10 mouse cellular contexts compared by ENCODE assay signal in genomic region chr6:108235680-108236123, GRCm38 (mm10). TPM values are rescaled to one million over a fixed set of nuclear protein-coding genes. Genes with fewer than 3 reads are reported as not detected.
DNase-seq lines count a peak whose midpoint lies in the region; ATAC-seq and TF ChIP-seq lines count a peak whose summit lies in the region.
"Had no signal": no experiment of that assay in that cellular context is flagged by ENCODE, and none has a peak within 500 bp of the region (broad histone marks: within the 10 kb centered on the region; RNA-seq: fewer than 3 reads in every experiment).

No protein-coding gene starts in this region.

- H3K27me3 ChIP-seq in midbrain, postnatal 0 days (ENCODE audit: insufficient read depth, low read length), result no peaks in the 10 kb centered on the region
- H3K27me3 ChIP-seq in midbrain, embryonic 13.5 days, result no peaks in the 10 kb centered on the region
- no peaks in the 10 kb centered on the region for H3K27me3 ChIP-seq in kidney, embryonic 15.5 days
- no peaks in the 10 kb centered on the region for H3K27me3 ChIP-seq in stomach, embryonic 16.5 days (ENCODE audit: control insufficient read depth, insufficient read depth, low read length)
- H3K27me3 ChIP-seq: Patski had no signal

- no peaks in the 10 kb centered on the region; the same call in 1 of the 2 replicates for H3K4me1 ChIP-seq in midbrain, postnatal 0 days (ENCODE audit: insufficient read depth, low read length)
- peaks cover 18% of the 10 kb centered on the region for H3K4me1 ChIP-seq in midbrain, embryonic 13.5 days (replicated peaks)
- H3K4me1 ChIP-seq in kidney, embryonic 15.5 days, result peaks cover 65% of the 10 kb centered on the region
- peaks cover 33% of the 10 kb centered on the region for H3K4me1 ChIP-seq in stomach, embryonic 16.5 days (ENCODE audit: control insufficient read depth, insufficient read depth, low read length)

- H3K9ac ChIP-seq in midbrain, postnatal 0 days (replicated peaks; ENCODE audit: low read length, poor library complexity, severe bottlenecking), result no peak overlapping the region
- no peak overlapping the region for H3K9ac ChIP-seq in midbrain, embryonic 13.5 days (replicated peaks)
- no peak overlapping the region for H3K9ac ChIP-seq in kidney, embryonic 15.5 days
- H3K9ac ChIP-seq in stomach, embryonic 16.5 days (ENCODE audit: low read length), result peak overlapping the region; percentile 52; the same call in 1 of the 2 replicates

- no peak for DNase-seq in midbrain, postnatal 0 days (ENCODE audit: low spot score)
- DNase-seq in forelimb bud, embryonic 11.5 days (ENCODE audit: low read depth, low spot score), result peak; percentile 67
- no peak for DNase-seq in cerebellum, adult 9-11 months
- no peak for DNase-seq in MN1 (ENCODE audit: low spot score)
- no peak for DNase-seq in B cell, adult 2 months

- H3K27ac ChIP-seq in midbrain, postnatal 0 days (ENCODE audit: low read depth, low read length), result 0 out of 2 replicates have a peak overlapping the region, but pooled peaks have one; percentile 18
- no peak overlapping the region for H3K27ac ChIP-seq in midbrain, embryonic 13.5 days
- H3K27ac ChIP-seq in kidney, embryonic 15.5 days, result peak overlapping the region; percentile 80
- peak overlapping the region; percentile 68 for H3K27ac ChIP-seq in stomach, embryonic 16.5 days (ENCODE audit: low read length)
- H3K27ac ChIP-seq: macrophage had no signal

- H3K9me3 ChIP-seq in midbrain, postnatal 0 days (ENCODE audit: low read length), result no peaks in the 10 kb centered on the region
- H3K9me3 ChIP-seq in midbrain, embryonic 13.5 days, result no peaks in the 10 kb centered on the region
- H3K9me3 ChIP-seq in kidney, embryonic 15.5 days (replicated peaks), result no peaks in the 10 kb centered on the region
- H3K9me3 ChIP-seq in stomach, embryonic 16.5 days (replicated peaks; ENCODE audit: control insufficient read depth, low read length), result no peaks in the 10 kb centered on the region

- no peak overlapping the region for H3K4me2 ChIP-seq in midbrain, postnatal 0 days (ENCODE audit: low read depth, low read length, poor library complexity, severe bottlenecking)
- no peak overlapping the region for H3K4me2 ChIP-seq in midbrain, embryonic 13.5 days (replicated peaks)
- peak overlapping the region; percentile 29 for H3K4me2 ChIP-seq in kidney, embryonic 15.5 days
- peak overlapping the region; percentile 22; the same call in 1 of the 2 replicates for H3K4me2 ChIP-seq in stomach, embryonic 16.5 days (ENCODE audit: low read depth, low read length)

- TF ChIP-seq CTCF in midbrain, postnatal 0 days (IDR thresholded peaks at IDR 0.05), result no peak

- H3K36me3 ChIP-seq in midbrain, postnatal 0 days (ENCODE audit: insufficient read depth, low read length), result no peaks in the 10 kb centered on the region
- H3K36me3 ChIP-seq in midbrain, embryonic 13.5 days, result no peaks in the 10 kb centered on the region
- H3K36me3 ChIP-seq in kidney, embryonic 15.5 days, result peaks cover 8% of the 10 kb centered on the region; the same call in 1 of the 2 replicates
- no peaks in the 10 kb centered on the region for H3K36me3 ChIP-seq in stomach, embryonic 16.5 days (ENCODE audit: control insufficient read depth, insufficient read depth, low read length)

- ATAC-seq in midbrain, postnatal 0 days (ENCODE audit: low FRiP score), result no peak
- ATAC-seq in midbrain, embryonic 13.5 days, result no peak
- ATAC-seq in kidney, embryonic 15.5 days (replicated peaks; ENCODE audit: low FRiP score), result peak; percentile 73
- ATAC-seq in stomach, embryonic 16.5 days (ENCODE audit: insufficient read depth, low FRiP score), result peak; percentile 42; the same call in 1 of the 2 replicates
- ATAC-seq: Patski had no signal

- H3K4me3 ChIP-seq in midbrain, postnatal 0 days (ENCODE audit: low read depth, low read length), result no peak overlapping the region
- no peak overlapping the region for H3K4me3 ChIP-seq in midbrain, embryonic 13.5 days (replicated peaks)
- H3K4me3 ChIP-seq in kidney, embryonic 15.5 days (replicated peaks), result no peak overlapping the region
- H3K4me3 ChIP-seq in stomach, embryonic 16.5 days (replicated peaks; ENCODE audit: low read length), result no peak overlapping the region

- 62% methylated on average over 13 of the region's 13 CpGs for WGBS in midbrain, postnatal 0 days
- 57% methylated on average over 13 of the region's 13 CpGs for WGBS in midbrain, embryonic 13.5 days
- WGBS in kidney, embryonic 15.5 days, result 12% methylated on average over 13 of the region's 13 CpGs
- 38% methylated on average over 13 of the region's 13 CpGs for WGBS in stomach, embryonic 16.5 days

RNA-seq across cellular contexts. Expression of gene Itpr1, which starts 22.8 kb away (rescaled TPM):
- total RNA-seq in midbrain, postnatal 0 days (2014; rRNA removed), result 16.7 and 23.2 TPM in 2 replicates
- 2.4 and 3.3 TPM in 2 replicates for polyA plus RNA-seq in midbrain, postnatal 0 days (2015; fragmentation: Nextera tagmentation; extraction: Ambion mirVana)
- 2.9 and 4.8 TPM in 2 replicates for polyA plus RNA-seq in midbrain, embryonic 13.5 days (2015; fragmentation: Nextera tagmentation; extraction: Ambion mirVana)
- polyA plus RNA-seq in kidney, embryonic 15.5 days (2015; fragmentation: Nextera tagmentation; extraction: Ambion mirVana), result 18.6 and 19.4 TPM in 2 replicates
- polyA plus RNA-seq in stomach, embryonic 16.5 days (2015; fragmentation: Nextera tagmentation; extraction: Ambion mirVana), result 9.9 and 11.4 TPM in 2 replicates

RNA-seq across cellular contexts. Expression of gene Sumf1, which starts 50.3 kb away (rescaled TPM):
- 18.1 and 23.0 TPM in 2 replicates for total RNA-seq in midbrain, postnatal 0 days (2014; rRNA removed)
- 12.3 and 13.7 TPM in 2 replicates for polyA plus RNA-seq in midbrain, postnatal 0 days (2015; fragmentation: Nextera tagmentation; extraction: Ambion mirVana)
- 9.5 and 10.5 TPM in 2 replicates for polyA plus RNA-seq in midbrain, embryonic 13.5 days (2015; fragmentation: Nextera tagmentation; extraction: Ambion mirVana)
- 25.3 and 26.0 TPM in 2 replicates for polyA plus RNA-seq in kidney, embryonic 15.5 days (2015; fragmentation: Nextera tagmentation; extraction: Ambion mirVana)
- 22.2 and 22.6 TPM in 2 replicates for polyA plus RNA-seq in stomach, embryonic 16.5 days (2015; fragmentation: Nextera tagmentation; extraction: Ambion mirVana)

Comparison
In these comparisons a context has a peak if more than half of its experiments do, and no peak if none do; other contexts are left out.
1. ATAC-seq: peak in kidney, embryonic 15.5 days (single experiment) and stomach, embryonic 16.5 days (single experiment); none in midbrain, postnatal 0 days (single experiment) and midbrain, embryonic 13.5 days (single experiment).
2. H3K4me2 ChIP-seq: peak in kidney, embryonic 15.5 days (single experiment) and stomach, embryonic 16.5 days (single experiment); none in midbrain, postnatal 0 days (single experiment) and midbrain, embryonic 13.5 days (single experiment).